Mouse (Mus musculus): ENCODE measurements around the gene Bud31.

DNA sequence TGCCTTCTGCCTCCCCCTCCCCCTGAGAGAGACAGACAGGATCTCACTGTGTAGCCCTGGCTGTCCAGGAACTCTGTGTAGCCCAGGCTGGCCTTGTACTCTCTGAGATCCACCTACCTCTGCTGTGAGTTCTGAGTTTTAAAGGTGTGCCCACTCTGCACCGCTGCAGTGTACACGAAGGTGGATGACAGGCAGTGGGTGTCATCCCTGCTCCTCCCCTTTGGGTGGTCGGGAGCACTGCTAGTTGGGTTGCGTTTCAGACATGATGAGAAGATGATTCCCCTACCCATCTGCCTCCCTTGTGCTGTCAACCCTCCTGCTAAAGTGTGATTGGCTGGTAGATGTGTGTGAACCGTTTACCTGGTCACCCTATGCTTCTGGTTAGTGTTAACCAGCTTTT, 21.7 kb upstream of the Bud31 start:
- TF ChIP-seq CTCF (conservative IDR thresholded peaks at IDR 0.05; ENCODE audit: insufficient read depth, insufficient read length, low read depth, low read length) (no peak), POLR2A (IDR thresholded peaks at IDR 0.05; ENCODE audit: low read depth, low read length) (no peak)

All from kidney, adult 2 months (tissue).